Mouse (Mus musculus): ENCODE measurements at regions not wholly inside any gene's neighbourhood (a gene's known extent, or its start where the extent isn't known, plus 50 kb on each side); places are given as distances from the start of the nearest gene placed in this dataset.
A peak's percentile ranks its signal among the peaks of the same experiment; 100 is the strongest.

- H3K9ac ChIP-seq: no peak overlapping the region
- no peak overlapping the region for H3K4me2 ChIP-seq (ENCODE audit: low read depth)
- H3K4me1 ChIP-seq (ENCODE audit: insufficient read depth): no peaks in the 10 kb centered on the region
- ATAC-seq: no peak; the same call in 1 of the 2 replicates
- no peak overlapping the region for H3K27ac ChIP-seq (ENCODE audit: low read depth, low read length)
- TF ChIP-seq CTCF (IDR thresholded peaks at IDR 0.05; ENCODE audit: low read depth): no peak
- no peaks in the 10 kb centered on the region for H3K36me3 ChIP-seq (ENCODE audit: insufficient read depth)
- H3K27me3 ChIP-seq (ENCODE audit: insufficient read depth, low read length): no peaks in the 10 kb centered on the region
- DNase-seq: peak; percentile 23
- no peaks in the 10 kb centered on the region for H3K9me3 ChIP-seq (ENCODE audit: low read length)
- WGBS: 46% methylated on average over 17 of the region's 17 CpGs
- no peak overlapping the region for H3K4me3 ChIP-seq (ENCODE audit: low read depth, low read length)
Observed at GRCm38 (mm10) chr10:126748696-126749466, 152.3 kb downstream of the Atp23 start.

- DNase-seq (no peak), ATAC-seq (no peak)
- H3K27ac ChIP-seq (ENCODE audit: low read depth, low read length): no peak overlapping the region
- 47% methylated on average over 2 of the region's 2 CpGs for WGBS
- no peaks in the 10 kb centered on the region for H3K4me1 ChIP-seq (ENCODE audit: insufficient read depth)
- H3K9ac ChIP-seq: no peak overlapping the region
- no peak overlapping the region for H3K4me3 ChIP-seq (ENCODE audit: low read depth, low read length)
- no peak overlapping the region for H3K4me2 ChIP-seq (ENCODE audit: low read depth)
- H3K36me3 ChIP-seq (ENCODE audit: insufficient read depth): no peaks in the 10 kb centered on the region
- no peaks in the 10 kb centered on the region for H3K27me3 ChIP-seq (ENCODE audit: insufficient read depth, low read length)
- H3K9me3 ChIP-seq (ENCODE audit: low read length): no peaks in the 10 kb centered on the region
- TF ChIP-seq CTCF (IDR thresholded peaks at IDR 0.05; ENCODE audit: low read depth): no peak
Observed at GRCm38 (mm10) chr10:126734661-126735060, 166.5 kb downstream of the Atp23 start.

- Histone ChIP-seq H3K4me1 (ENCODE audit: insufficient read depth) (no peaks in the 10 kb centered on the region), H3K9ac (no peak overlapping the region), H3K4me2 (ENCODE audit: low read depth) (no peak overlapping the region), H3K9me3 (ENCODE audit: low read length) (no peaks in the 10 kb centered on the region), H3K27me3 (ENCODE audit: insufficient read depth, low read length) (no peaks in the 10 kb centered on the region), H3K27ac (ENCODE audit: low read depth, low read length) (no peak overlapping the region), H3K4me3 (ENCODE audit: low read depth, low read length) (no peak overlapping the region), H3K36me3 (ENCODE audit: insufficient read depth) (no peaks in the 10 kb centered on the region)
- no peak for DNase-seq
- ATAC-seq: no peak
- no peak for TF ChIP-seq CTCF (IDR thresholded peaks at IDR 0.05; ENCODE audit: low read depth)
- WGBS: 72% methylated on average over 4 of the region's 4 CpGs
Observed at GRCm38 (mm10) chr10:126727840-126728239, 173.3 kb downstream of the Atp23 start.

GRCm38 (mm10) chr10:126717961-126718360 lies 183.2 kb downstream of the Atp23 start:
- H3K4me1 ChIP-seq (ENCODE audit: insufficient read depth): no peaks in the 10 kb centered on the region
- no peak overlapping the region for H3K9ac ChIP-seq
- no peak for TF ChIP-seq CTCF (IDR thresholded peaks at IDR 0.05; ENCODE audit: low read depth)
- no peak overlapping the region for H3K4me3 ChIP-seq (ENCODE audit: low read depth, low read length)
- no peak overlapping the region for H3K4me2 ChIP-seq (ENCODE audit: low read depth)
- DNase-seq (peak; percentile 22), ATAC-seq (no peak)
- no peaks in the 10 kb centered on the region for H3K36me3 ChIP-seq (ENCODE audit: insufficient read depth)
- H3K27ac ChIP-seq (ENCODE audit: low read depth, low read length): no peak overlapping the region
- no peaks in the 10 kb centered on the region for H3K9me3 ChIP-seq (ENCODE audit: low read length)
- H3K27me3 ChIP-seq (ENCODE audit: insufficient read depth, low read length): no peaks in the 10 kb centered on the region
- 45% methylated on average over 2 of the region's 2 CpGs for WGBS

GRCm38 (mm10) chr10:126711758-126712157 lies 189.4 kb downstream of the Atp23 start:
- Histone ChIP-seq H3K4me2 (ENCODE audit: low read depth) (no peak overlapping the region), H3K4me3 (ENCODE audit: low read depth, low read length) (no peak overlapping the region), H3K27ac (ENCODE audit: low read depth, low read length) (no peak overlapping the region)

GRCm38 (mm10) chr10:126709219-126709917 lies 191.8 kb downstream of the Atp23 start:
- DNase-seq (peak; percentile 58), ATAC-seq (peak; percentile 89; the same call in 1 of the 2 replicates)

More at GRCm38 (mm10) chr10:126711758-126712157, 189.4 kb downstream of the Atp23 start:
- no peak for TF ChIP-seq CTCF (IDR thresholded peaks at IDR 0.05; ENCODE audit: low read depth)
- Histone ChIP-seq H3K27me3 (ENCODE audit: insufficient read depth, low read length) (no peaks in the 10 kb centered on the region), H3K4me1 (ENCODE audit: insufficient read depth) (no peaks in the 10 kb centered on the region), H3K9ac (no peak overlapping the region), H3K36me3 (ENCODE audit: insufficient read depth) (no peaks in the 10 kb centered on the region), H3K9me3 (ENCODE audit: low read length) (no peaks in the 10 kb centered on the region)
- ATAC-seq (no peak), DNase-seq (no peak)
- WGBS: 67% methylated on average over 3 of the region's 3 CpGs

GRCm38 (mm10) chr10:126708730-126709129 lies 192.4 kb downstream of the Atp23 start:
- TF ChIP-seq CTCF (IDR thresholded peaks at IDR 0.05; ENCODE audit: low read depth): no peak
- H3K4me2 ChIP-seq (ENCODE audit: low read depth): peak overlapping the region; percentile 11; the same call in 1 of the 2 replicates
- WGBS: 23% methylated on average over 4 of the region's 4 CpGs
- H3K27ac ChIP-seq (ENCODE audit: low read depth, low read length): 0 out of 2 replicates have a peak overlapping the region, but pooled peaks have one; percentile 30
- no peaks in the 10 kb centered on the region for H3K4me1 ChIP-seq (ENCODE audit: insufficient read depth)
- H3K4me3 ChIP-seq (ENCODE audit: low read depth, low read length): no peak overlapping the region
- H3K9me3 ChIP-seq (ENCODE audit: low read length): no peaks in the 10 kb centered on the region
- H3K9ac ChIP-seq: no peak overlapping the region
- no peaks in the 10 kb centered on the region for H3K27me3 ChIP-seq (ENCODE audit: insufficient read depth, low read length)
- ATAC-seq (no peak), DNase-seq (peak; percentile 56)
- H3K36me3 ChIP-seq (ENCODE audit: insufficient read depth): no peaks in the 10 kb centered on the region

More at GRCm38 (mm10) chr10:126709219-126709917, 191.8 kb downstream of the Atp23 start:
- H3K27ac ChIP-seq (ENCODE audit: low read depth, low read length): peak overlapping the region; percentile 40; the same call in 1 of the 2 replicates
- H3K4me3 ChIP-seq (ENCODE audit: low read depth, low read length): no peak overlapping the region
- H3K4me1 ChIP-seq (ENCODE audit: insufficient read depth): no peaks in the 10 kb centered on the region
- no peaks in the 10 kb centered on the region for H3K36me3 ChIP-seq (ENCODE audit: insufficient read depth)
- WGBS: 44% methylated on average over 14 of the region's 14 CpGs
- H3K9ac ChIP-seq: no peak overlapping the region
- H3K4me2 ChIP-seq (ENCODE audit: low read depth): peak overlapping the region; percentile 11; the same call in 1 of the 2 replicates
- no peaks in the 10 kb centered on the region for H3K9me3 ChIP-seq (ENCODE audit: low read length)
- no peaks in the 10 kb centered on the region for H3K27me3 ChIP-seq (ENCODE audit: insufficient read depth, low read length)
- TF ChIP-seq CTCF (IDR thresholded peaks at IDR 0.05; ENCODE audit: low read depth): no peak
